Mouse (Mus musculus) MEL (cell line): Measurements from ENCODE around the gene Pigl. TPM values are rescaled to one million over a fixed set of nuclear protein-coding genes. Genes with fewer than 3 reads are reported as not detected.

ENCODE experiments used
- DNase-seq: peaks from one replicate; pipeline ENCODE4 v3.0.0; 2011; ENCODE audit warnings: low read depth, low spot score
- H3K27ac ChIP-seq: 2 replicates; pipeline ENCODE4 v1.5.1; 2012; ENCODE audit warnings: low read depth, mild to moderate bottlenecking, control low read depth, low read length, moderate library complexity; ENCODE audit not compliant: control insufficient read depth
- H3K27me3 ChIP-seq, 2 experiments: fragments of 150-350 bp in 1 of 2; sonication (generic) in 1 of 2; 2 replicates each; pipeline ENCODE4 v1.6.1; 2012; ENCODE audit warnings: low read length in 2 of 2, mild to moderate bottlenecking in 2 of 2, improper control_type of control experiment in 1 of 2, moderate library complexity in 1 of 2; ENCODE audit not compliant: insufficient read depth in 2 of 2, control insufficient read depth in 1 of 2
- H3K36me3 ChIP-seq, 2 experiments: 2 replicates each; pipeline ENCODE4 v1.6.1; 2012 to 2014; ENCODE audit warnings: low read length in 2 of 2, improper control_type of control experiment in 1 of 2, inconsistent platforms in 1 of 2, mild to moderate bottlenecking in 1 of 2; ENCODE audit not compliant: insufficient read depth in 2 of 2, control insufficient read depth in 1 of 2
- H3K4me1 ChIP-seq, 2 experiments: fragments of 150-350 bp in 1 of 2; sonication (generic) in 1 of 2; 2 replicates each; pipeline ENCODE4 v1.6.1; 2012; ENCODE audit warnings: low read length in 2 of 2, improper control_type of control experiment in 1 of 2, mild to moderate bottlenecking in 1 of 2; ENCODE audit not compliant: insufficient read depth in 2 of 2, control insufficient read depth in 1 of 2
- H3K4me3 ChIP-seq, 2 experiments: fragments of 150-350 bp in 1 of 2; sonication (generic) in 1 of 2; 2 replicates each; pipeline ENCODE4 v1.5.1; 2012; ENCODE audit warnings: low read depth in 2 of 2, low read length in 2 of 2, mild to moderate bottlenecking in 2 of 2, moderate library complexity in 2 of 2, control low read depth in 1 of 2, improper control_type of control experiment in 1 of 2; ENCODE audit not compliant: control insufficient read depth in 1 of 2, insufficient read depth in 1 of 2
- H3K79me2 ChIP-seq: 2 replicates; pipeline ENCODE4 v1.6.1; 2012; ENCODE audit warnings: mild to moderate bottlenecking, low read length, moderate library complexity; ENCODE audit not compliant: control insufficient read depth, poor library complexity, insufficient read depth
- H3K9ac ChIP-seq: 2 replicates; pipeline ENCODE4 v1.6.1; 2012; ENCODE audit warnings: low read depth, mild to moderate bottlenecking, control low read depth, low read length, moderate library complexity; ENCODE audit not compliant: control insufficient read depth, poor library complexity, severe bottlenecking
- H3K9me3 ChIP-seq: fragments of 150-350 bp; sonication (generic); replicated peaks from 2 replicates; pipeline ENCODE4 v1.6.1; 2012; ENCODE audit warnings: mild to moderate bottlenecking, low read length, improper control_type of control experiment, moderate library complexity; ENCODE audit not compliant: insufficient read depth
- BHLHE40 ChIP-seq: IDR thresholded peaks from 2 replicates; pipeline ENCODE4 v1.6.1; 2012; ENCODE audit warnings: low read depth, mild to moderate bottlenecking, inconsistent platforms, low read length, improper control_type of control experiment, borderline replicate concordance
- CHD1 ChIP-seq: IDR thresholded peaks from 2 replicates; pipeline ENCODE4 v1.6.1; 2012; ENCODE audit warnings: low read depth, mild to moderate bottlenecking, inconsistent platforms, low read length, improper control_type of control experiment
- CTCF ChIP-seq, 3 experiments: IDR thresholded peaks in 2 of 3; conservative IDR thresholded peaks in 1 of 3; 2 replicates each; pipeline ENCODE4 v1.5.1; 2011 to 2012; ENCODE audit warnings: low read length in 3 of 3, low read depth in 2 of 3, mild to moderate bottlenecking in 2 of 3, improper control_type of control experiment in 1 of 3, inconsistent platforms in 1 of 3, mixed read lengths in 1 of 3, moderate library complexity in 1 of 3; ENCODE audit not compliant: control insufficient read depth in 1 of 3, insufficient read depth in 1 of 3, poor library complexity in 1 of 3, severe bottlenecking in 1 of 3
- ELF1 ChIP-seq: IDR thresholded peaks from 2 replicates; pipeline ENCODE4 v1.6.1; 2014; ENCODE audit warnings: low read depth, mild to moderate bottlenecking, inconsistent platforms, low read length, improper control_type of control experiment, moderate library complexity
- GABPA ChIP-seq: IDR thresholded peaks from 2 replicates; pipeline ENCODE4 v1.6.1; 2012; ENCODE audit warnings: low read depth, mild to moderate bottlenecking, inconsistent platforms, low read length, improper control_type of control experiment, moderate library complexity
- GATA1 ChIP-seq: IDR thresholded peaks from 2 replicates; pipeline ENCODE4 v1.6.1; 2011; ENCODE audit warnings: low read depth, low read length, improper control_type of control experiment
- HCFC1 ChIP-seq: IDR thresholded peaks from 2 replicates; pipeline ENCODE4 v1.6.1; 2012; ENCODE audit warnings: low read depth, mild to moderate bottlenecking, inconsistent platforms, low read length, improper control_type of control experiment, moderate library complexity
- KAT2A ChIP-seq: conservative IDR thresholded peaks from 2 replicates; pipeline ENCODE4 v1.6.1; 2012; ENCODE audit warnings: low read depth, low read length, improper control_type of control experiment, inconsistent platforms
- MAFK ChIP-seq: IDR thresholded peaks from 2 replicates; pipeline ENCODE4 v1.6.1; 2011; ENCODE audit warnings: low read depth, mild to moderate bottlenecking, low read length, improper control_type of control experiment, borderline replicate concordance
- MAX ChIP-seq: IDR thresholded peaks from 2 replicates; pipeline ENCODE4 v1.6.1; 2011; ENCODE audit warnings: low read length, improper control_type of control experiment
- MXI1 ChIP-seq: IDR thresholded peaks from 2 replicates; pipeline ENCODE4 v1.6.1; 2011; ENCODE audit warnings: mild to moderate bottlenecking, low read depth, low read length, improper control_type of control experiment
- MYC ChIP-seq: IDR thresholded peaks from 2 replicates; pipeline ENCODE4 v1.6.1; 2011; ENCODE audit warnings: low read depth, mild to moderate bottlenecking, low read length, improper control_type of control experiment, moderate library complexity
- NRF1 ChIP-seq: IDR thresholded peaks from 2 replicates; pipeline ENCODE4 v1.6.1; 2014; ENCODE audit warnings: low read depth, mild to moderate bottlenecking, inconsistent platforms, low read length, improper control_type of control experiment, moderate library complexity; ENCODE audit not compliant: poor library complexity, insufficient read depth, severe bottlenecking
- POLR2A ChIP-seq, 2 experiments: IDR thresholded peaks; 2 replicates each; pipeline ENCODE4 v1.6.1; 2011 to 2012; ENCODE audit warnings: low read length in 2 of 2, mild to moderate bottlenecking in 2 of 2, control low read depth in 1 of 2, improper control_type of control experiment in 1 of 2, low read depth in 1 of 2, moderate library complexity in 1 of 2; ENCODE audit not compliant: control insufficient read depth in 1 of 2, insufficient read depth in 1 of 2, poor library complexity in 1 of 2
- POLR2AphosphoS2 ChIP-seq: IDR thresholded peaks from 2 replicates; pipeline ENCODE4 v1.6.1; 2011; ENCODE audit warnings: low read length, improper control_type of control experiment
- POLR2AphosphoS5 ChIP-seq: IDR thresholded peaks from 2 replicates; pipeline ENCODE4 v1.6.1; 2012; ENCODE audit warnings: low read depth, borderline replicate concordance, mild to moderate bottlenecking, inconsistent platforms, low read length, moderate library complexity, mixed read lengths
- RAD21 ChIP-seq: IDR thresholded peaks from 2 replicates; pipeline ENCODE4 v1.6.1; 2011; ENCODE audit warnings: mild to moderate bottlenecking, low read depth, low read length, improper control_type of control experiment
- SMC3 ChIP-seq: IDR thresholded peaks from 2 replicates; pipeline ENCODE4 v1.6.1; 2011; ENCODE audit warnings: low read depth, low read length, improper control_type of control experiment
- TAL1 ChIP-seq: IDR thresholded peaks from 2 replicates; pipeline ENCODE4 v1.6.1; 2012; ENCODE audit warnings: mild to moderate bottlenecking, inconsistent platforms, low read length, moderate library complexity, mixed read lengths
- TBP ChIP-seq: IDR thresholded peaks from 2 replicates; pipeline ENCODE4 v1.8.0; 2011; ENCODE audit warnings: low read depth, low read length, improper control_type of control experiment
- USF1 ChIP-seq: IDR thresholded peaks from 2 replicates; pipeline ENCODE4 v1.6.1; 2014; ENCODE audit warnings: low read depth, mild to moderate bottlenecking, inconsistent platforms, low read length, improper control_type of control experiment, moderate library complexity
- ZC3H11A ChIP-seq: IDR thresholded peaks from 2 replicates; pipeline ENCODE4 v1.6.1; 2012; ENCODE audit warnings: low read depth, mild to moderate bottlenecking, inconsistent platforms, low read length, improper control_type of control experiment
- ZKSCAN1 ChIP-seq: IDR thresholded peaks from 2 replicates; pipeline ENCODE4 v1.6.1; 2012; ENCODE audit warnings: low read depth, mild to moderate bottlenecking, inconsistent platforms, low read length, improper control_type of control experiment, moderate library complexity
- ZMIZ1 ChIP-seq: IDR thresholded peaks from 2 replicates; pipeline ENCODE4 v1.6.1; 2012; ENCODE audit warnings: low read depth, mild to moderate bottlenecking, inconsistent platforms, low read length, improper control_type of control experiment, moderate library complexity
- ZNF384 ChIP-seq: IDR thresholded peaks from 2 replicates; pipeline ENCODE4 v1.6.1; 2012; ENCODE audit warnings: low read depth, mild to moderate bottlenecking, inconsistent platforms, low read length, improper control_type of control experiment
- polyA plus RNA-seq, 2 experiments: library from polyadenylated mRNA; stranded (reverse) in 1 of 2; unstranded in 1 of 2; fragments of >175 nt in 1 of 2; fragments of >200 nt in 1 of 2; gene quantifications; 2 replicates each; pipeline versions ENCODE4 v1.2.1 to v1.2.4; 2012; ENCODE audit warnings: low replicate concordance in 2 of 2, low read depth in 1 of 2; ENCODE audit not compliant: insufficient read length in 2 of 2, insufficient read depth in 1 of 2, missing spikeins in 1 of 2
- total RNA-seq: library from RNA; depleted of rRNA; stranded (reverse); fragments of 300-350 nt; gene quantifications from 2 replicates; pipeline ENCODE4 v1.2.3, GENCODE M21; 2012

Gene Pigl
- total and polyA plus RNA-seq, 3 experiments, result 2.0 to 4.1 TPM; not detected in 1

DNA sequence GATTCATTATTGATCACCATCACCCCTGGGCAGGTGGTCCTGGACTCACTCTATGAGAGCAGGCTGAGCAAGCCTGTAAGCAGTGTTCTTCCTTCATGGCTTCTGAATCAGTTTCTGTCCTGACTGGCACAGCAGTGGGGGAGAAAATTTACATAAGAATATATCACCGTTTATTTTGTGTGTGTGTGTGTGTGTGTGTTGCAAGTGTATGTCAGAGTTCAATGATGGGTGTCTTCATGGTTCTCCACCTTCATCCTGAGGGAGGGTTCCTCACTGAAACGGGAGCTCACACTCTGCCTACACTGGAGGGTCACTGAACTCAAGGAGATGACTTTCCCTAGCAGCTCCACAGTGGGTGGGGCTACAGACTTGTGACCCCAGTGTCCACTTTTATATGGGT is 82.7 kb downstream of the Pigl start:
- Histone ChIP-seq H3K9ac (no peak overlapping the region), H3K79me2 (peaks cover 28% of the 10 kb centered on the region), H3K27ac (no peak overlapping the region), H3K36me3 (peaks cover 1 to 18% of the 10 kb centered on the region in 2 experiments; a peak in 2 of 4 replicates), H3K4me3 (no peak overlapping the region), H3K9me3 (no peaks in the 10 kb centered on the region), H3K4me1 (peaks cover 6 to 10% of the 10 kb centered on the region in 2 experiments)
- no peak for DNase-seq
- TF ChIP-seq ZKSCAN1 (no peak), POLR2AphosphoS5 (no peak), MAX (no peak), MYC (no peak), USF1 (no peak), HCFC1 (no peak), GATA1 (no peak), BHLHE40 (no peak), CTCF (IDR thresholded peaks at IDR 0.05 in 2 of 3, conservative IDR thresholded peaks at IDR 0.05 in 1 of 3; ENCODE audit: control insufficient read depth in 1 of 3, insufficient read depth in 1 of 3, low read depth in 2 of 3, low read length in 3 of 3, poor library complexity in 1 of 3, severe bottlenecking in 1 of 3) (no peak), ELF1 (no peak), KAT2A (no peak), RAD21 (no peak), SMC3 (no peak), MAFK (no peak), ZMIZ1 (no peak), TAL1 (no peak), MXI1 (no peak), GABPA (no peak), POLR2A (IDR thresholded peaks at IDR 0.05; ENCODE audit: control insufficient read depth in 1 of 2, insufficient read depth in 1 of 2, low read depth in 1 of 2, low read length in 2 of 2, poor library complexity in 1 of 2) (no peak)
- TF ChIP-seq, all 39 proteins: peak for 0
- no peaks in the 10 kb centered on the region for H3K27me3 ChIP-seq

- no peak overlapping the region for H3K4me3 ChIP-seq
- no peaks in the 10 kb centered on the region for H3K9me3 ChIP-seq
- peaks cover 6 to 10% of the 10 kb centered on the region in 2 experiments for H3K4me1 ChIP-seq
- no peak overlapping the region for H3K27ac ChIP-seq
- peaks cover 25% of the 10 kb centered on the region for H3K79me2 ChIP-seq
- no peak overlapping the region for H3K9ac ChIP-seq
- no peak for DNase-seq
- H3K36me3 ChIP-seq, result peaks cover 0 to 15% of the 10 kb centered on the region in 2 experiments; a peak in 2 of 4 replicates
- H3K27me3 ChIP-seq, result no peaks in the 10 kb centered on the region
- TF ChIP-seq GABPA (no peak), NRF1 (no peak), CTCF (IDR thresholded peaks at IDR 0.05 in 2 of 3, conservative IDR thresholded peaks at IDR 0.05 in 1 of 3; ENCODE audit: control insufficient read depth in 1 of 3, insufficient read depth in 1 of 3, low read depth in 2 of 3, low read length in 3 of 3, poor library complexity in 1 of 3, severe bottlenecking in 1 of 3) (no peak), ZC3H11A (no peak), ZNF384 (no peak), POLR2AphosphoS5 (no peak), MAX (no peak), CHD1 (no peak), BHLHE40 (no peak), MYC (no peak), TBP (no peak), MAFK (no peak), POLR2AphosphoS2 (no peak), ZMIZ1 (no peak)
Observed at GRCm38 (mm10) chr11:62541581-62541980, 83.3 kb downstream of the Pigl start.
